In genomic region chr2:163205262-163205647, GRCm38 (mm10) we compare ENCODE assay signal across 11 mouse cellular contexts. TPM values are rescaled to one million over a fixed set of nuclear protein-coding genes. Genes with fewer than 3 reads are reported as not detected.
A peak's percentile ranks its signal among the peaks of the same experiment; 100 is the strongest.
DNase-seq lines count a peak whose midpoint lies in the region; ATAC-seq lines count a peak whose summit lies in the region.
"Had no signal": no experiment of that assay in that cellular context is flagged by ENCODE, and none has a peak within 500 bp of the region (broad histone marks: within the 10 kb centered on the region; RNA-seq: fewer than 3 reads in every experiment).

No protein-coding gene starts in this region.

- no peaks in the 10 kb centered on the region for H3K36me3 ChIP-seq in kidney, embryonic 16.5 days (ENCODE audit: insufficient read depth, low read length)
- peaks cover 18% of the 10 kb centered on the region for H3K36me3 ChIP-seq in forebrain, embryonic 10.5 days (replicated peaks)
- H3K36me3 ChIP-seq in intestine, embryonic 14.5 days (ENCODE audit: control insufficient read depth, insufficient read depth, low read length), result no peaks in the 10 kb centered on the region
- H3K36me3 ChIP-seq: liver, embryonic 12.5 days had no signal

- ATAC-seq in kidney, embryonic 16.5 days (ENCODE audit: low FRiP score, low TSS enrichment), result no peak
- ATAC-seq in intestine, embryonic 14.5 days (replicated peaks; ENCODE audit: low FRiP score, low TSS enrichment, low read depth), result no peak
- ATAC-seq: liver, embryonic 12.5 days had no signal

- DNase-seq in kidney, postnatal 36 days, result no peak
- DNase-seq in forebrain, embryonic 10.5 days (ENCODE audit: extremely low spot score, low spot score), result no peak
- DNase-seq in intestine, embryonic 14.5 days (ENCODE audit: low spot score), result no peak
- peak; percentile 38 for DNase-seq in neural tube, embryonic 10.5 days (ENCODE audit: extremely low spot score, low spot score)
- no peak for DNase-seq in cerebellum, adult 8-10 months
- DNase-seq in adrenal gland, postnatal 10 days, result no peak
- no peak for DNase-seq in left cerebral cortex, adult 18-20 months (ENCODE audit: low spot score in 2 of 2)
- DNase-seq: thymus, postnatal 25 days had no signal

- peak overlapping the region; percentile 82; the same call in 1 of the 2 replicates for H3K4me2 ChIP-seq in kidney, embryonic 16.5 days (replicated peaks; ENCODE audit: low read depth, low read length)
- H3K4me2 ChIP-seq in intestine, embryonic 14.5 days (ENCODE audit: low read length), result peak overlapping the region; percentile 85

- peaks cover 69% of the 10 kb centered on the region for H3K27me3 ChIP-seq in kidney, embryonic 16.5 days (ENCODE audit: insufficient read depth, low read length)
- H3K27me3 ChIP-seq in forebrain, embryonic 10.5 days (ENCODE audit: poor library complexity, severe bottlenecking), result peaks cover 53% of the 10 kb centered on the region
- H3K27me3 ChIP-seq in intestine, embryonic 14.5 days (replicated peaks; ENCODE audit: control insufficient read depth, insufficient read depth, low read length), result peaks cover 44% of the 10 kb centered on the region

- WGBS in kidney, embryonic 16.5 days, result 4% methylated on average over 6 of the region's 6 CpGs
- WGBS in forebrain, embryonic 10.5 days, result 4% methylated on average over 6 of the region's 6 CpGs
- WGBS in intestine, embryonic 14.5 days, result 5% methylated on average over 6 of the region's 6 CpGs

- H3K4me3 ChIP-seq in kidney, embryonic 16.5 days (ENCODE audit: low read length), result peak overlapping the region; percentile 52; the same call in 1 of the 2 replicates
- H3K4me3 ChIP-seq in forebrain, embryonic 10.5 days, result peak overlapping the region; percentile 74
- 0 out of 2 replicates have a peak overlapping the region, but pooled peaks have one; percentile 46 for H3K4me3 ChIP-seq in intestine, embryonic 14.5 days (ENCODE audit: low read depth, low read length)

- H3K4me1 ChIP-seq in kidney, embryonic 16.5 days (ENCODE audit: insufficient read depth, low read length), result peaks cover 25% of the 10 kb centered on the region
- H3K4me1 ChIP-seq in forebrain, embryonic 10.5 days, result peaks cover 56% of the 10 kb centered on the region
- peaks cover 18% of the 10 kb centered on the region; the same call in 1 of the 2 replicates for H3K4me1 ChIP-seq in intestine, embryonic 14.5 days (replicated peaks; ENCODE audit: control insufficient read depth, insufficient read depth, low read length)

- H3K9me3 ChIP-seq in kidney, embryonic 16.5 days (ENCODE audit: low read length), result peaks cover 12% of the 10 kb centered on the region; the same call in 1 of the 2 replicates
- peaks cover 9% of the 10 kb centered on the region; the same call in 1 of the 2 replicates for H3K9me3 ChIP-seq in forebrain, embryonic 10.5 days
- H3K9me3 ChIP-seq in intestine, embryonic 14.5 days (ENCODE audit: control insufficient read depth, low read length), result peaks cover 10% of the 10 kb centered on the region

- no peak overlapping the region for H3K9ac ChIP-seq in kidney, embryonic 16.5 days (replicated peaks; ENCODE audit: low read length)
- H3K9ac ChIP-seq in intestine, embryonic 14.5 days (ENCODE audit: low read length), result no peak overlapping the region
- H3K9ac ChIP-seq: liver, embryonic 12.5 days had no signal

- no peak overlapping the region for H3K27ac ChIP-seq in kidney, embryonic 16.5 days (ENCODE audit: low read length)
- peak overlapping the region; percentile 91 for H3K27ac ChIP-seq in forebrain, embryonic 10.5 days
- H3K27ac ChIP-seq in intestine, embryonic 14.5 days (ENCODE audit: low read depth), result no peak overlapping the region
- H3K27ac ChIP-seq: liver, embryonic 12.5 days had no signal

RNA-seq across cellular contexts. Expression of gene Tox2, which starts 2.3 kb away (rescaled TPM):
- polyA plus RNA-seq in kidney, embryonic 16.5 days (2015; fragmentation: Nextera tagmentation; extraction: Ambion mirVana), result 1.8 and 2.0 TPM in 2 replicates
- 26.6 and 37.1 TPM in 2 replicates for polyA plus RNA-seq in forebrain, embryonic 10.5 days (2016; fragmentation: Nextera tagmentation; extraction: Ambion mirVana)
- 6.3 and 7.3 TPM in 2 replicates for polyA plus RNA-seq in intestine, embryonic 14.5 days (2014; fragmentation: Nextera tagmentation; extraction: Ambion mirVana)
- total RNA-seq in adrenal gland, postnatal 10 days (2021), result 1 to 10 TPM; 3.9 to 5.0 TPM
- 10 to 100 TPM; 28.0 to 32.5 TPM for total RNA-seq in left cerebral cortex, adult 18-20 months (2021)
- total RNA-seq: hematopoietic stem cell, adult 5-6 weeks had no signal
